Mouse (Mus musculus) cortical plate, adult 2 months (tissue): ENCODE data around the gene Lamtor5. TPM values are rescaled to one million over a fixed set of nuclear protein-coding genes. Genes with fewer than 3 reads are reported as not detected.
A peak's percentile ranks its signal among the peaks of the same experiment; 100 is the strongest.

Experiments
- H3K27ac ChIP-seq: fragments of 200-500 bp; 2 replicates; pipeline ENCODE4 v1.5.1; 2012; ENCODE audit warnings: low read length, control low read depth, inconsistent platforms; ENCODE audit not compliant: insufficient read depth
- H3K4me1 ChIP-seq: fragments of 200-500 bp; 2 replicates; pipeline ENCODE4 v1.6.1; 2011; ENCODE audit warnings: low read length; ENCODE audit not compliant: control insufficient read depth, insufficient read depth
- H3K4me3 ChIP-seq: fragments of 200-500 bp; 2 replicates; pipeline ENCODE4 v1.5.1; 2011; ENCODE audit warnings: mild to moderate bottlenecking, low read length, control low read depth; ENCODE audit not compliant: insufficient read depth
- CTCF ChIP-seq: fragments of 200-500 bp; IDR thresholded peaks from 2 replicates; pipeline ENCODE4 v1.5.1; 2011; ENCODE audit warnings: mild to moderate bottlenecking, control low read depth, low read length; ENCODE audit not compliant: insufficient read depth; ENCODE audit errors: extremely low read depth
- POLR2A ChIP-seq: fragments of 200-500 bp; IDR thresholded peaks from 2 replicates; pipeline ENCODE4 v1.6.1; 2011; ENCODE audit warnings: mild to moderate bottlenecking, low read length, control low read depth; ENCODE audit not compliant: insufficient read depth; ENCODE audit errors: extremely low read depth
- polyA plus RNA-seq: library from polyadenylated mRNA; depleted of rRNA; stranded (reverse); fragments of >200 nt; gene quantifications from 2 replicates; pipeline ENCODE4 v1.2.3, GENCODE M21; 2012; rRNA removed

Gene Lamtor5
- polyA plus RNA-seq, result 115 and 123 TPM in 2 replicates

- H3K27ac ChIP-seq, result no peak within 1 kb of the TSS
- TF ChIP-seq POLR2A (peak; percentile 61), CTCF (no peak)
These were observed at the start of gene Lamtor5 for GRCm38 (mm10) chr3:107278479-107279269. Gene Lamtor5, plus strand, starts transcription at chr3:107278858.

DNA sequence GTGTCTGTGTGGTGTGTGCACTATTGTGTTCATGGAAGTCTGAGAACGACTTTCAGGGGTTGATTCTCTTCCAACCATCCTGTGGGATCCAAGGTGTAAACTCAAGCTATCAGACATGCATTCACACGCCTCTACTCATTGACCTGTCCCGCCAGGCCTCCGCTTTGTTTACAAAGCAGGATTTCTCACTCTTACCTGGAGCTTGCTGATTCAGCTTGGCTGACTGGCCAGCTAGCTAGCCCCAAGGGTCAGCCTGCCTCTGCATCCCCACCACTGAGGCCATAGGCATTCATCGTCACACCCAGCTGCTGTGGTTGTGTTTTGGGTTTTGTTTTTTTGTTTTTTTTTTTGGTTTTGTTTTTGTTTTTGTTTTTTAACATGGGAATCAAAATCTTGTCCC, 49.4 kb upstream of the Lamtor5 start:
- no peak overlapping the region for H3K27ac ChIP-seq
- H3K4me3 ChIP-seq, result no peak overlapping the region
- TF ChIP-seq CTCF, result no peak
- TF ChIP-seq POLR2A, result no peak
- H3K4me1 ChIP-seq, result no peaks in the 10 kb centered on the region

More at GRCm38 (mm10) chr3:107278479-107279269, at the start of gene Lamtor5:
- Histone ChIP-seq H3K4me1 (no peaks in the 10 kb centered on the region), H3K4me3 (peak within 1 kb of the TSS; percentile 83)

- TF ChIP-seq CTCF, result no peak
- TF ChIP-seq POLR2A, result no peak
- Histone ChIP-seq H3K4me1 (no peaks in the 10 kb centered on the region), H3K4me3 (no peak overlapping the region), H3K27ac (no peak overlapping the region)
These were observed 48.8 kb upstream of the Lamtor5 start for GRCm38 (mm10) chr3:107229822-107230221.

- Histone ChIP-seq H3K27ac (no peak within 1 kb of the TSS), H3K4me1 (no peaks in the 10 kb centered on the region), H3K4me3 (no peak within 1 kb of the TSS)
- TF ChIP-seq POLR2A (no peak), CTCF (no peak)
These were observed 48.1 kb upstream of the Lamtor5 start, which contains the start of gene A630076J17Rik for GRCm38 (mm10) chr3:107230527-107230926. Gene A630076J17Rik, plus strand, starts transcription at chr3:107230614.

GRCm38 (mm10) chr3:107231202-107231601, 47.5 kb upstream of the Lamtor5 start:
- Histone ChIP-seq H3K4me3 (no peak overlapping the region), H3K4me1 (no peaks in the 10 kb centered on the region), H3K27ac (no peak overlapping the region)
- TF ChIP-seq CTCF, result no peak
- TF ChIP-seq POLR2A, result no peak

GRCm38 (mm10) chr3:107233351-107233813, 45.3 kb upstream of the Lamtor5 start:
- no peak for TF ChIP-seq POLR2A
- TF ChIP-seq CTCF, result peak; percentile 97
- Histone ChIP-seq H3K4me3 (no peak overlapping the region; the same call in 1 of the 2 replicates), H3K27ac (no peak overlapping the region), H3K4me1 (no peaks in the 10 kb centered on the region)

- TF ChIP-seq CTCF (no peak), POLR2A (no peak)
- Histone ChIP-seq H3K4me3 (no peak overlapping the region), H3K4me1 (no peaks in the 10 kb centered on the region), H3K27ac (no peak overlapping the region)
These were observed 44.7 kb upstream of the Lamtor5 start for GRCm38 (mm10) chr3:107233945-107234344.

- TF ChIP-seq POLR2A (no peak), CTCF (no peak)
- H3K27ac ChIP-seq, result no peak overlapping the region
- no peaks in the 10 kb centered on the region for H3K4me1 ChIP-seq
- H3K4me3 ChIP-seq, result no peak overlapping the region
These were observed 40.6 kb upstream of the Lamtor5 start for GRCm38 (mm10) chr3:107238051-107238450.

- H3K4me3 ChIP-seq, result no peak overlapping the region
- H3K4me1 ChIP-seq, result no peaks in the 10 kb centered on the region
- TF ChIP-seq POLR2A, result no peak
- TF ChIP-seq CTCF, result no peak
- H3K27ac ChIP-seq, result no peak overlapping the region
These were observed 40.1 kb upstream of the Lamtor5 start for GRCm38 (mm10) chr3:107238471-107238980.

DNA sequence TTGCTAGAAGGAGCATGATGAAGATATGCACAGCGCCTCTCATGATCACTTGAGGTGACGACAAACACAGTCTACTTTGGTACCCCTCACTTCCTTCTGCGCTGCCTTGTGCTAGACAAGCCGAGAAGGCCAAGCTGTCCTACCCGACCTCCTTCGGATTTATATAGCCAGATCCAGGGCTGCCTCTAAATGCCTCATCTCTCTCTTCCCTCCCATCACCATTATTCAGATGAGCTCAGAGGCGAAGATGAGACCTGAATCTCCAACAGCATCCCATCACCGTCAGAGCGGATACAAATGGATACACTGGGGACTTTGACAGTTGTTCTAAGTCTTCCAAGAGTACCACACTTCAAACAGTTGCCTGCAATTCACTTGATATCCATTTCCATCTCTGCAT, 39.1 kb upstream of the Lamtor5 start, which contains the start of gene Prok1:
Gene Prok1, minus strand, starts transcription at position 101 of the 400 bp plus-strand sequence.
- no peak within 1 kb of the TSS for H3K4me3 ChIP-seq
- H3K27ac ChIP-seq, result no peak within 1 kb of the TSS
- H3K4me1 ChIP-seq, result no peaks in the 10 kb centered on the region
- TF ChIP-seq CTCF (no peak), POLR2A (no peak)
